In the genomic region with DNA sequence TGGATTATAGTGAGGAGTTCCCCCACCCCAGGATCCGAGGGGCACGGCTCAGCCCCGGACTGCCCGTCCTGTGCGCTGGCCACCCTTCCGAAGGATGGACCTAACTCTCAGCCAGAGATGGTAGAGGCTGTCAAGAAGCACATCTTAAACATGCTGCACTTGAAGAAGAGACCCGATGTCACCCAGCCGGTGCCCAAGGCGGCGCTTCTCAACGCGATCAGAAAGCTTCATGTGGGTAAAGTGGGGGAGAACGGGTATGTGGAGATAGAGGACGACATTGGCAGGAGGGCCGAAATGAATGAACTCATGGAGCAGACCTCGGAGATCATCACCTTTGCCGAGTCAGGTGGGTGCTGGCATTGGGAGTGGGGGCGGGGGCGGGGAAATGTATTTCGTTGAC, we compare ENCODE assay signal across 7 mouse cellular contexts. TPM values are rescaled to one million over a fixed set of nuclear protein-coding genes. Genes with fewer than 3 reads are reported as not detected.
DNase-seq lines count a peak whose midpoint lies in the region; ATAC-seq and TF ChIP-seq lines count a peak whose summit lies in the region.

No protein-coding gene starts in this region.

- no peak for TF ChIP-seq POLR2A in testis, adult 2 months (IDR thresholded peaks at IDR 0.05; ENCODE audit: control insufficient read depth, low read depth, low read length)

- peak overlapping the region; percentile 36; the same call in 1 of the 2 replicates for H3K4me3 ChIP-seq in testis, adult 2 months (ENCODE audit: control insufficient read depth, low read depth, low read length)
- H3K4me3 ChIP-seq in forebrain, embryonic 14.5 days (ENCODE audit: low read depth, low read length), result peak overlapping the region; percentile 28
- peak overlapping the region; percentile 35 for H3K4me3 ChIP-seq in liver, embryonic 11.5 days (ENCODE audit: low read depth, low read length)
- H3K4me3 ChIP-seq in stomach, embryonic 16.5 days (replicated peaks; ENCODE audit: low read length), result peak overlapping the region; percentile 53

- H3K36me3 ChIP-seq in testis, adult 2 months (ENCODE audit: control insufficient read depth, insufficient read depth, low read length), result no peaks in the 10 kb centered on the region
- H3K36me3 ChIP-seq in forebrain, embryonic 14.5 days (ENCODE audit: control insufficient read depth, insufficient read depth, low read length), result no peaks in the 10 kb centered on the region
- no peaks in the 10 kb centered on the region for H3K36me3 ChIP-seq in liver, embryonic 11.5 days (ENCODE audit: control insufficient read depth, insufficient read depth, low read length)
- H3K36me3 ChIP-seq in stomach, embryonic 16.5 days (ENCODE audit: control insufficient read depth, insufficient read depth, low read length), result no peaks in the 10 kb centered on the region

- peak overlapping the region; percentile 41 for H3K9ac ChIP-seq in forebrain, embryonic 14.5 days (ENCODE audit: low read length)
- no peak overlapping the region for H3K9ac ChIP-seq in liver, embryonic 11.5 days (ENCODE audit: low read depth, low read length)
- H3K9ac ChIP-seq in stomach, embryonic 16.5 days (ENCODE audit: low read length), result peak overlapping the region; percentile 60

- peak; percentile 28; the same call in 1 of the 2 replicates for ATAC-seq in forebrain, embryonic 14.5 days
- ATAC-seq in liver, embryonic 11.5 days (replicated peaks; ENCODE audit: low FRiP score), result no peak
- peak; percentile 16; the same call in 1 of the 2 replicates for ATAC-seq in stomach, embryonic 16.5 days (ENCODE audit: insufficient read depth, low FRiP score)

- H3K4me1 ChIP-seq in testis, adult 2 months (ENCODE audit: control insufficient read depth, insufficient read depth, low read length), result peaks cover 4% of the 10 kb centered on the region
- H3K4me1 ChIP-seq in forebrain, embryonic 14.5 days (ENCODE audit: control insufficient read depth, insufficient read depth, low read length), result peaks cover 9% of the 10 kb centered on the region
- H3K4me1 ChIP-seq in liver, embryonic 11.5 days (replicated peaks; ENCODE audit: control insufficient read depth, insufficient read depth, low read length), result no peaks in the 10 kb centered on the region
- H3K4me1 ChIP-seq in stomach, embryonic 16.5 days (ENCODE audit: control insufficient read depth, insufficient read depth, low read length), result 0 out of 2 replicates have a peak, but pooled peaks cover 6% of the 10 kb centered on the region

- peak overlapping the region; percentile 59 for H3K4me2 ChIP-seq in forebrain, embryonic 14.5 days (ENCODE audit: low read length)
- H3K4me2 ChIP-seq in liver, embryonic 11.5 days, result peak overlapping the region; percentile 66
- peak overlapping the region; percentile 80 for H3K4me2 ChIP-seq in stomach, embryonic 16.5 days (ENCODE audit: low read depth, low read length)

- H3K27ac ChIP-seq in testis, adult 2 months (ENCODE audit: control insufficient read depth, insufficient read depth, low read depth, low read length), result no peak overlapping the region
- no peak overlapping the region for H3K27ac ChIP-seq in forebrain, embryonic 14.5 days (ENCODE audit: low read depth, low read length)
- no peak overlapping the region for H3K27ac ChIP-seq in liver, embryonic 11.5 days (ENCODE audit: low read depth, low read length)
- H3K27ac ChIP-seq in stomach, embryonic 16.5 days (ENCODE audit: low read length), result no peak overlapping the region

- H3K9me3 ChIP-seq in forebrain, embryonic 14.5 days (replicated peaks; ENCODE audit: control insufficient read depth, low read length), result no peaks in the 10 kb centered on the region
- no peaks in the 10 kb centered on the region for H3K9me3 ChIP-seq in liver, embryonic 11.5 days (ENCODE audit: control insufficient read depth, low read length)
- H3K9me3 ChIP-seq in stomach, embryonic 16.5 days (replicated peaks; ENCODE audit: control insufficient read depth, low read length), result no peaks in the 10 kb centered on the region

- no peaks in the 10 kb centered on the region for H3K27me3 ChIP-seq in testis, adult 2 months (ENCODE audit: control insufficient read depth, insufficient read depth, low read length)
- peaks cover 18% of the 10 kb centered on the region for H3K27me3 ChIP-seq in forebrain, embryonic 14.5 days (replicated peaks; ENCODE audit: control insufficient read depth, insufficient read depth, low read length)
- H3K27me3 ChIP-seq in liver, embryonic 11.5 days (replicated peaks; ENCODE audit: control insufficient read depth, insufficient read depth, low read length), result peaks cover 25% of the 10 kb centered on the region
- peaks cover 3% of the 10 kb centered on the region; the same call in 1 of the 2 replicates for H3K27me3 ChIP-seq in stomach, embryonic 16.5 days (ENCODE audit: control insufficient read depth, insufficient read depth, low read length)

- DNase-seq in testis, postnatal 14 days (ENCODE audit: low spot score), result no peak
- no peak for DNase-seq in forebrain, embryonic 14.5 days (ENCODE audit: low spot score)
- DNase-seq in liver, embryonic 11.5 days (ENCODE audit: low spot score), result no peak
- DNase-seq in layer of hippocampus, postnatal 14 days (ENCODE audit: low spot score in 2 of 2), result no peak
- no peak for DNase-seq in left cerebral cortex, adult 8-10 months (ENCODE audit: low spot score in 2 of 2)

- TF ChIP-seq CTCF in testis, adult 2 months (IDR thresholded peaks at IDR 0.05; ENCODE audit: control insufficient read depth, insufficient read depth, insufficient replicate concordance, low read depth, low read length), result no peak

- 1% methylated on average over 20 of the region's 20 CpGs for WGBS in forebrain, embryonic 14.5 days
- WGBS in liver, embryonic 11.5 days, result 2% methylated on average over 20 of the region's 20 CpGs
- 1% methylated on average over 20 of the region's 20 CpGs for WGBS in stomach, embryonic 16.5 days

RNA-seq across cellular contexts. Expression of gene Inhba, which starts 5.7 kb away (rescaled TPM):
- polyA plus RNA-seq in testis, adult 2 months (2012; rRNA removed), result 0.20 and 0.28 TPM in 2 replicates
- polyA plus RNA-seq in forebrain, embryonic 14.5 days (2014; fragmentation: Nextera tagmentation; extraction: Ambion mirVana), result 1.1 and 2.0 TPM in 2 replicates
- 0.42 and 0.47 TPM in 2 replicates for polyA plus RNA-seq in liver, embryonic 11.5 days (2014; fragmentation: Nextera tagmentation; extraction: Ambion mirVana)
- polyA plus RNA-seq in stomach, embryonic 16.5 days (2015; fragmentation: Nextera tagmentation; extraction: Ambion mirVana), result 4.2 and 4.6 TPM in 2 replicates
- total RNA-seq in layer of hippocampus, postnatal 14 days (2021), result 1 to 10 TPM; 4.7 to 4.9 TPM
- 10 to 100 TPM in 3 of 4 experiments, 1 to 10 TPM in 1; 8.8 to 16.1 (median 13.9) TPM for total RNA-seq in left cerebral cortex, adult 8-10 months (2022)
